Mouse (Mus musculus) limb, embryonic 12.5 days (tissue): ENCODE data around the gene Hsbp1. TPM values are rescaled to one million over a fixed set of nuclear protein-coding genes. Genes with fewer than 3 reads are reported as not detected.
"Not testable (repeated sequence)": the region's sequence is repeated elsewhere in the genome, so short reads cannot be mapped to it uniquely, and the experiment has no call there.

Experiments
- ATAC-seq: fragments of 200-750 bp; cut with Nextera tagmentation; 2 replicates; pipeline ENCODE4 v1.8.0; 2017; ENCODE audit warnings: low read depth, moderate TSS enrichment; ENCODE audit not compliant: insufficient number of reproducible peaks, insufficient read depth, low FRiP score, low TSS enrichment
- H3K27ac ChIP-seq: fragments of 300-500 bp; sonication (generic); 2 replicates; pipeline ENCODE4 v1.5.1; 2016; ENCODE audit warnings: mild to moderate bottlenecking, moderate library complexity
- H3K27me3 ChIP-seq: fragments of 300-500 bp; sonication (generic); 2 replicates; pipeline ENCODE4 v1.6.1; 2016; ENCODE audit warnings: mild to moderate bottlenecking, moderate library complexity
- H3K36me3 ChIP-seq: fragments of 300-500 bp; sonication (generic); 2 replicates; pipeline ENCODE4 v1.6.1; 2016; ENCODE audit warnings: mild to moderate bottlenecking, moderate library complexity
- H3K4me1 ChIP-seq: fragments of 300-500 bp; sonication (generic); replicated peaks from 2 replicates; pipeline ENCODE4 v1.6.1; 2016
- H3K4me2 ChIP-seq: fragments of 300-500 bp; sonication (generic); 2 replicates; pipeline ENCODE4 v1.6.1; 2016; ENCODE audit warnings: mild to moderate bottlenecking, moderate library complexity
- H3K4me3 ChIP-seq: fragments of 300-500 bp; sonication (generic); replicated peaks from 2 replicates; pipeline ENCODE4 v1.5.1; 2016; ENCODE audit warnings: mild to moderate bottlenecking
- H3K9ac ChIP-seq: fragments of 300-500 bp; sonication (generic); replicated peaks from 2 replicates; pipeline ENCODE4 v1.6.1; 2016; ENCODE audit warnings: mild to moderate bottlenecking, moderate library complexity
- H3K9me3 ChIP-seq: fragments of 300-500 bp; sonication (generic); 2 replicates; pipeline ENCODE4 v1.6.1; 2016; ENCODE audit warnings: mild to moderate bottlenecking, moderate library complexity
- WGBS: fragments of 180-500 bp; shearing (Covaris S2); methylation state at CpG from one replicate; pipeline ENCODE4 v1.1.7; 2016; 5-methylcytosine and 5-hydroxymethylcytosine counted together
- polyA plus RNA-seq: library from polyadenylated mRNA; unstranded; fragments of >200 nt; fragmentation: Nextera tagmentation; extraction: Ambion mirVana; gene quantifications from 2 replicates; pipeline ENCODE4 v1.2.1, GENCODE M21; 2016

Hsbp1 gene
- polyA plus RNA-seq: 293 and 299 TPM in 2 replicates

DNA sequence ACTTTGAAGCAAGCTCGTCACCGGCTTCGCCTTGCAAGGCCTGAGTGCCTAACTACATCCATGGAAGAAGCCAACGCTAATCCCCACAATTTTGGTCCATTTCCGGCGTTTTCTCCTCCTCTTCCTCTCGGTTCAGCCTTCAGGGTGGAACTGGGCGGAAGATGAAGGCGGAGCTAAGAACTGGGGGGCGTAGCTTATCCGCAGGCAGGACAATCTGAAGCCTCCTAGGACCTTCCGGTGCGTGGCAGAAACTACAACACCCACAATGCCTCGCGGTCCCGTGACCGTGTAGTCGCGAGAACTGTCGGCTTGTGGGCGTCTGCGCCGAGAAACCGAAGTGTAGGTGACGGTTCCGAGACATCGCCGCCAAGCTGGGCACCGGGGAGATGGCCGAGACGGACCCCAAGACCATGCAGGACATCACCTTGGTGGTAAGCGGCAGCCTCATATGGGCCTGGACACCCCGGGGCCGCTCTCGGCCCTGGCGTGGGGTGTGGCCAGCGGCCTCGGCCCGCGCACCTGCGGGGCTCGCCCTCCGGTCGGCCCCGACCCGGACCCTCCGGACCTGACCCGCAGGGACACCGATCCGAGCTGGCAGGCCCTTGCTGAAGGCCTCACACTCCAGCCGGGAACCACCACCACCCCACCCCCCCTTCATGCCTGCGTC, at the start of gene Hsbp1:
Hsbp1 (plus strand) TSS at position 299 of the 667 bp plus-strand sequence.
- Histone ChIP-seq H3K4me3 (peak within 1 kb of the TSS; percentile 96), H3K27ac (no peak within 1 kb of the TSS), H3K27me3 (peaks cover 8% of the 10 kb centered on the region; the same call in 1 of the 2 replicates), H3K4me2 (peak within 1 kb of the TSS; percentile 70), H3K36me3 (peaks cover 36% of the 10 kb centered on the region), H3K4me1 (peaks cover 8% of the 10 kb centered on the region), H3K9ac (peak within 1 kb of the TSS; percentile 94), H3K9me3 (0 out of 2 replicates have a peak, but pooled peaks cover 7% of the 10 kb centered on the region)
- peak; percentile 97 for ATAC-seq
- WGBS: 3% methylated on average over 52 of the region's 52 CpGs

DNA sequence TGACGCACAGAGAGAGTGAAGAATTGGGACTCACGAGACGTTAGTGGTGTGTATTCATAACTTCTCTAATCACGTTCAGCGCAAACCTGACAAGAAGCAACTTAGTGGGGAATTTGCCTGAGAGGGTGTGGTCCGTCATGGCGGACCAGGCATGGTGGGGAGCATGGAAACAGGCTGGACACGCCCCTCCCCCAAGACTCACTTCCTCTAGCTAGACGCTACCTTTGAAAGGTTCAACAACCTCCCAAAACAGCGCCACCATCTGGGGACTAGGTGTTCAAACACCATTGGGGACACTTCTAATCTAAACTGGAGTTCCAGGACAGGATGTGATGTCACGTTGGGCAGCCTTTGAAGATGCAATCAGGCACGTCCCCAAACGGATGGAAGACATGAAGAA, 48.8 kb upstream of the Hsbp1 start:
- WGBS: 81% methylated on average over 13 of the region's 13 CpGs
- Histone ChIP-seq H3K27me3 (no peaks in the 10 kb centered on the region), H3K4me1 (no peaks in the 10 kb centered on the region), H3K36me3 (no peaks in the 10 kb centered on the region), H3K9ac (no peak overlapping the region), H3K9me3 (peaks cover 8% of the 10 kb centered on the region), H3K4me2 (no peak overlapping the region), H3K4me3 (no peak overlapping the region), H3K27ac (no peak overlapping the region)
- no peak for ATAC-seq

DNA sequence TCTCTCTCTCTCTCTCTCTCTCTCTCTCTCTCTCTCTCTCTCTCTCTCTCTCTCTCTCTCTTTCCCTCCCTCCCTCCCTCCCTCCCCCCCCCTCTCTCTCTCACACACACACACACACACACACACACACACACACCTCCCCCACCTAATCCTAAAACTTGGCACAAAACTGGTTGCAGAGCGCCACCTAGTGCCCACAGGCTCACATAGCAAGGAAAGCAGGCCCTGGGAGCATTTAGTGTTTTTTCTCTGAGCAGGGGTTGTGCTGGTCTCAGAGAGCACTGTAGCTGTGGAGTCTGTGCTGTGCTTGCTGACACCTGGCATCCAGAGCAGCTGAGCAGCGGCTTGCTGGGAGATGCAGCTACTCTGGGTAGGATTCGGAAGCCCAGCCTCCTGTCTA, 46.5 kb upstream of the Hsbp1 start:
- H3K9ac ChIP-seq, ATAC-seq, H3K27me3 ChIP-seq, H3K4me3 ChIP-seq, H3K4me1 ChIP-seq, H3K27ac ChIP-seq, H3K4me2 ChIP-seq, H3K36me3 ChIP-seq: not testable (repeated sequence)
- 26% methylated on average over 3 of the region's 3 CpGs for WGBS
- 0 out of 2 replicates have a peak, but pooled peaks cover 12% of the 10 kb centered on the region for H3K9me3 ChIP-seq

DNA sequence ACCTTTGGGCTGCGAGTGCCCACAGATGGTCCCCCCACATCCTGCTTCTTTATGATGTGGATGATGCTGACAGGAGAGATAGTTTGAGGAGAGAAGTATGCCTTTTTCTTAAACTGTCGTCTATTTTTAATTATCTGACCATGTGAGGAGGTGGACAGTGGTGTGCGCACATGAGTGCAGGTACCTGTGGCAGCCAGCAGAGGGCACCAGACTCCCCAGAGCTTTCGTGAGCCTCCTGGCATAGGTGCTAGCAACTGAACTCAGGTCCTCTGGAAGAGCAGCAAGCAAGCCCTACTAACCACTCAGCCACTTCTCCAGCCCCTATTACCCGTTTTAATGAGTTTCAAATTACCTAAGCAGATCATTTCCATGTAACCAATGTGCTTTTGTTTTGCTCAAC, 44.0 kb upstream of the Hsbp1 start:
- 87% methylated on average over 5 of the region's 5 CpGs for WGBS
- no peak overlapping the region for H3K27ac ChIP-seq
- H3K4me2 ChIP-seq: no peak overlapping the region
- no peaks in the 10 kb centered on the region for H3K27me3 ChIP-seq
- no peaks in the 10 kb centered on the region for H3K4me1 ChIP-seq
- ATAC-seq: no peak
- 0 out of 2 replicates have a peak, but pooled peaks cover 12% of the 10 kb centered on the region for H3K9me3 ChIP-seq
- H3K4me3 ChIP-seq: no peak overlapping the region
- H3K9ac ChIP-seq: no peak overlapping the region
- H3K36me3 ChIP-seq: no peaks in the 10 kb centered on the region

DNA sequence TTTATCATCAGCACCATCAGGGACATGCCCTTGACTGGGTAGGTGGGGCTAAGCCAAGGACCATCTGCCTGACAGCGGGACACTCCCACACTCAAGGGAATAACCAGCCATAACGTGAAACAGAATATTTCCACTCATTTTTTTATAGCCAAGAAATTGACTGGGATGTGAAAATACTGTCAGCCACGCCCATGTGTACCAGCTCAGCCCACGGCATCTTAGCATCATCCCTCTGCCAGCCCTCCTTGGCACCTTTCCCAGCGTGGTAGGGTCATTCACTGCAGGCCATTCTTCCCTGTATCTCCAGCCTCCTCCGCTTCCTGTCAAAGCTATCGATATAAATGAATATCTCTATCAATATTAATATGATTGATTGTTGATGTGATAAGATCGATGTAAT, 40.1 kb upstream of the Hsbp1 start:
- Histone ChIP-seq H3K9me3 (0 out of 2 replicates have a peak, but pooled peaks cover 12% of the 10 kb centered on the region), H3K36me3 (no peaks in the 10 kb centered on the region), H3K4me3 (no peak overlapping the region), H3K4me2 (no peak overlapping the region), H3K9ac (no peak overlapping the region), H3K27me3 (no peaks in the 10 kb centered on the region), H3K4me1 (no peaks in the 10 kb centered on the region), H3K27ac (no peak overlapping the region)
- WGBS: 82% methylated on average over 8 of the region's 8 CpGs
- no peak for ATAC-seq

DNA sequence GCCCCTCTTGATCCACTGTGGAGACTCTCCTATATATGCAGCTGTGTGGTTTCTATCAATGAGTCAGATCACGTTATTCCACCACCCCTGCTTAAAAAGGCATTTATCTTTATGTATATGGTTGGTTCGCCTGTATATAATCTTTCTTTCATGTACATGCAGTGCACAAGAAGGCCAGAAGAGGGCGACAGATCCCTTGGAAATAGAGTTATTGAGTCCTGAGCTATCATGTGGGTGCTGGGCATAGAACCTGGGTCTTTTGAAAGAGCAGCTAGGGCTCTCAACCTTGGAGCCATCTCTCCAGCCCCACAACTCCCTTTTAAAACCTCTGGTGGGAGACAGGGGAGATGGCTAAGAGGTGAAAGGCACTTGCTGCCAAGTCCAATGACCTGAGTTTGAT, 32.9 kb upstream of the Hsbp1 start:
- Histone ChIP-seq H3K27me3 (no peaks in the 10 kb centered on the region), H3K9me3 (no peaks in the 10 kb centered on the region), H3K9ac (no peak overlapping the region), H3K4me3 (no peak overlapping the region), H3K36me3 (no peaks in the 10 kb centered on the region), H3K4me2 (no peak overlapping the region), H3K4me1 (no peaks in the 10 kb centered on the region), H3K27ac (no peak overlapping the region)
- WGBS: 28% methylated on average over 3 of the region's 3 CpGs
- no peak for ATAC-seq

DNA sequence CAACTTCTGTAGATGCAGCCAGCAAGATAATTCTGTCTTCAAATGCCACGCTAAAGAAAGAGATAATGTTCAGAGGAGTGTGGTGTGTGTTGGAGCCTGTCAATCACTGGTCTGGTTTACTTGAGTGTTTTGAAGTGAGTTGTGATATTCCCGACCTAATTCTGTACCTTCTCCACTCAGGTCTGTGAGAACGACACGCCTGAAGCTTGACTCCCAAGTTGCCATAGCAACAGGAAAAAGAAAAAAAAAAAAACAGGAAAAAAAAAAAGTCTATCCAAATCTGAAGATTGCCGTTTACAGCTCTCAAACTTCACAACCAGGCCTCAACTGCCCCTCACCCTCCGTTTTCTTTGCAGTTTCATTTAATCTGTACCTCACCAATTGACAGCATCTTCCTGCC, 21.1 kb upstream of the Hsbp1 start:
- Histone ChIP-seq H3K36me3 (no peaks in the 10 kb centered on the region), H3K9me3 (0 out of 2 replicates have a peak, but pooled peaks cover under 1% of the 10 kb centered on the region), H3K4me2 (no peak overlapping the region), H3K27me3 (no peaks in the 10 kb centered on the region), H3K4me1 (no peaks in the 10 kb centered on the region), H3K27ac (no peak overlapping the region), H3K4me3 (no peak overlapping the region), H3K9ac (no peak overlapping the region)
- ATAC-seq: no peak
- WGBS: 74% methylated on average over 6 of the region's 6 CpGs

DNA sequence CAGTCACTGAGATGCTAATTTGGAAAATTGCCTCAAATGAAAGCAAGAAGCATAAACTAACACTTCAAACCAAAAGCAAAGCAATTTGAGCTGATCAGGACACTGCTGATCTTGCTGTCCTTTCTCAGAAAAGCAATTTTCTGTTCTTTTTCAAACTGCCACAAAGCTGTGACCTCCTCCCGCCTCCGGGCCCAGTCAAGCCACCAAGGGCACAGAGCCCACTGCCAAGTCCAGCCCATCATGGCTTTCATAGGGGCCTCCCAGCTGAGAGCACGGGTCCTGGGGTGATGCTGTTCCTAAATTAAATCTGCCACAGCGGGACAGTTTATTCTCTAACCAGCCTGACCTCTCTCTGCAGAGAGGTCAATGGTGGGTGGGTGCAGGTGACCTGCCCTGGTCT, 4.7 kb upstream of the Hsbp1 start:
- Histone ChIP-seq H3K27me3 (peaks cover 8% of the 10 kb centered on the region; the same call in 1 of the 2 replicates), H3K9me3 (peaks cover 12% of the 10 kb centered on the region), H3K9ac (no peak overlapping the region), H3K36me3 (no peaks in the 10 kb centered on the region), H3K4me3 (no peak overlapping the region), H3K4me2 (no peak overlapping the region), H3K4me1 (no peaks in the 10 kb centered on the region), H3K27ac (no peak overlapping the region)
- no peak for ATAC-seq
- WGBS: 76% methylated on average over 4 of the region's 4 CpGs

DNA sequence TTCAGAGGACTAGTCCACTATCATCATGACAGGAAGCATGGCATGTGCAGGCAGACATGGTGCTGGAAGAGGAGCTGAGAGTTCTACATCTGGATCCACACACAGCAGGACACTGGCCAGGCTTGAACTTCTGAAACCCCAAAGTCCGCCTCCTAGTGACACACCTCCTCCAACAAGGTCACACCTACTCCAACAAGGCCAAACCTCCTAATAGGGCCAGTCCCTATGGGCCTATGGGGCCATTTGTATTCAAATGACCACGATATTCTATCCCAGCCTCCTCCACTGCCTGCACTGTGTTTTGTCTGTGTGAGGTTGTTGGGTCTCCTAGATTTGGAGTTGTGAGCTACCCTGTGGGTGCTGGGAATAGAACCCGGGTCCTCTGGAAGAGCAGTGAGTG, 682 bp upstream of the Hsbp1 start:
- H3K4me3 ChIP-seq: peak overlapping the region; percentile 96
- peaks cover 29% of the 10 kb centered on the region for H3K36me3 ChIP-seq
- ATAC-seq: peak; percentile 9; the same call in 1 of the 2 replicates
- H3K9ac ChIP-seq: no peak overlapping the region
- peak overlapping the region; percentile 70 for H3K4me2 ChIP-seq
- WGBS: 77% methylated on average over 3 of the region's 3 CpGs
- peaks cover 8% of the 10 kb centered on the region for H3K4me1 ChIP-seq
- 0 out of 2 replicates have a peak, but pooled peaks cover 7% of the 10 kb centered on the region for H3K9me3 ChIP-seq
- no peak overlapping the region for H3K27ac ChIP-seq
- peaks cover 8% of the 10 kb centered on the region; the same call in 1 of the 2 replicates for H3K27me3 ChIP-seq

DNA sequence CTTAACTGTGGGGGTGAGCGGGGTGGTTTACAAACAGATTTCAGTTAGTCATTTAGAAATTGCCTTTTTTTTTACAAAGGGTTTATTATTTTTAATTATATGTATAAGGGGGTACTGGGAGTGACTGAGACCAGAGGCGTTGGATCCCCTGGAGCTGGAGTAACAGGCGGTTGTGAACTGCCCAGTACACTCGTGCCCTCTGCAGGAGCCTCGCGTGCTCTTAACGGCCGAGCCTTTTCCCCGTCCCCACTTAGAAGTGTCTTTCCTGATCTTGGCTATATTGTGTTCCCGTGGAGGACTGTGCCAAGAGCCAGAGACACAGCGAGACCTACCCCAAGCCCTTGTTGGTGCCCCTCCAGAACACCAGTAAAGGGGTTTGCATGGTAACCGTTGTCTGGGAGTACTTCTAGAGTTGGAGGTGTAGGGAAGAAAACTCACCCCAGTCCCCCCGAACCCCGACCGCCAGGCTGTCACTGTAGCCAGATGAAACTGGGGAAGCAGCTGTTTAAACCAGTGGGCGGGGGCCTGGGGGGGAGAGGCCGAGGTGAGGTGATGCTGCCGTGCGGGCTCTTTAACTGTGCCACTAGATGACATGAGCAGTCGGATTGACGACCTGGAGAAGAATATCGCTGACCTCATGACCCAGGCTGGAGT, 868 bp downstream of the Hsbp1 start:
- Histone ChIP-seq H3K4me2 (peak overlapping the region; percentile 70), H3K9ac (peak overlapping the region; percentile 94), H3K36me3 (peaks cover 42% of the 10 kb centered on the region), H3K9me3 (0 out of 2 replicates have a peak, but pooled peaks cover 7% of the 10 kb centered on the region), H3K27ac (no peak overlapping the region), H3K4me3 (peak overlapping the region; percentile 96), H3K27me3 (peaks cover 4% of the 10 kb centered on the region; the same call in 1 of the 2 replicates), H3K4me1 (peaks cover 8% of the 10 kb centered on the region)
- WGBS: 54% methylated on average over 22 of the region's 22 CpGs
- ATAC-seq: no peak

DNA sequence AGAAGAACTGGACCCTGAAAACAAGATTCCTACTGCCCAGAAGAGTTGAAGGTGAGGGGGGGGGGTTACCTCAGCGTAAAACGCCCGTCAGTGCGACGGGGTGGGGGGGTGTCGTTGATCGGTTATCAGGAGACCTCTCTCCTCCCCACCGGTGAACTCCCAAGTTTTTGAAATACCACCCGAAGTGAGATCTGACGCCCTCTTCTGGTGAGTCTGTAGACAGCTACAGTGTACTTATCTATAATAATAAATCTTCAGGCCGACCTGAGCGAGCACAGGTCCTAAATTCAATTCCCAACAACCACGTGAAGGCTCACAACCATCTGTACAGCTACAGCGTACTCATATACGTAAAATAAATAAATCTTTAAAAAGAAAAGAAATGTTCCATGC, 1.4 kb downstream of the Hsbp1 start:
- H3K4me3 ChIP-seq: no peak overlapping the region
- WGBS: 86% methylated on average over 15 of the region's 15 CpGs
- H3K27me3 ChIP-seq: peaks cover 4% of the 10 kb centered on the region; the same call in 1 of the 2 replicates
- H3K9ac ChIP-seq: no peak overlapping the region
- peaks cover 47% of the 10 kb centered on the region for H3K36me3 ChIP-seq
- peak overlapping the region; percentile 70 for H3K4me2 ChIP-seq
- H3K4me1 ChIP-seq: peaks cover 8% of the 10 kb centered on the region
- H3K9me3 ChIP-seq: 0 out of 2 replicates have a peak, but pooled peaks cover 7% of the 10 kb centered on the region
- no peak for ATAC-seq
- H3K27ac ChIP-seq: no peak overlapping the region
